Mouse (Mus musculus) cerebellum, adult 2 months (tissue): ENCODE measurements around the gene Coq10a.

Experiments used
- CTCF ChIP-seq: fragments of 200-500 bp; IDR thresholded peaks from 2 replicates; pipeline ENCODE4 v1.5.1; 2011; ENCODE audit warnings: low read depth, mild to moderate bottlenecking, control low read depth, low read length, moderate library complexity, borderline replicate concordance; ENCODE audit not compliant: insufficient read depth
- POLR2A ChIP-seq: fragments of 200-500 bp; IDR thresholded peaks from 2 replicates; pipeline ENCODE4 v1.6.1; 2011; ENCODE audit warnings: low read length, control low read depth, borderline replicate concordance; ENCODE audit not compliant: insufficient read depth

DNA sequence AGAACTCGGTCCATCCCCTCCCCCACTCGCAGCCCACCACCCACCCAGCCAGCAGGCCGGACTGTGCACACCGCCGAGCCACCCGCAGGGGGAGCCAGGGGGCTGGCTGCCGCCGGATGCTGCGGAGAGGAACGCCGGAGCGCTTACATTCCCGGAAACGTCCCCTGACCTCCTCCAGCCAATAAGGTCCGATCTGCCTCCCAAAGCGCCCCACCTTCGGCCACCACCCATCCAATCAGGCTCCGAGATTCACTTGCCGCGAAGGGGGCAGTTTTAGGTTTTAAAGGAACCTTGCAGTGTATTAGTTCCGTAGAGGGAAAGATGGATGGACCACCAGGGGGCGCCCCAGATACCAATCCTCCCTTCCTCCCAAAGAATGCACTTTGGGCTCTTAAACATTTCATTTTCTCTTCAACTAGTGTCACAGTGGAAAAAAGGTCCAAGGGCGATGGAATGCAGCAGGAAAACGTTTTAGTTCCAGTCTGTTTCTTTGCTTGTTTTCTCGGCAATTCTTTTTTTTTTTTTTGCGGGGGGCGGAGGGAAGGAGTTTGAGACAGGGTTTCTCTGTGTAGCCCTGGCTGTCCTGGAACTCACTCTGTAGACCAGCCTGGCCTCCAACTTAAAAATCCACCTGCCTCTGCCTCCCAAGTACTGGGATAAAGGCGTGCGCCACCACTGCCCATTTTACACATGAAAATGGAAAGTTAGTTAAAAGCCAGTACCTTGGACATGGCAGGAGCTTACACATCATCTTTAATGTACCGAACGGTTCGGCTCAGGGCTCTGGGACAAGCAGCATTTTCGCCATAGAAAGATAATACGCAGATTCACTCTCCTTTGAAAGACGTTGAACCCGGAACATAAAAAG lies 41.1 kb upstream of the Coq10a start:
- peak; percentile 57 for TF ChIP-seq CTCF
- peak; percentile 53; the same call in 1 of the 2 replicates for TF ChIP-seq POLR2A
